Mouse (Mus musculus) adrenal gland, adult 8-10 months (tissue): ENCODE measurements around the gene Tbxas1. TPM values are rescaled to one million over a fixed set of nuclear protein-coding genes. Genes with fewer than 3 reads are reported as not detected.
A peak's percentile ranks its signal among the peaks of the same experiment; 100 is the strongest.

Source experiments
- DNase-seq: peaks from one replicate; pipeline ENCODE4 v3.0.0; 2022
- total RNA-seq, 4 experiments: library from RNA; stranded (reverse); gene quantifications; 2 replicates each; pipeline ENCODE4 v1.2.4; 2022

Tbxas1 gene
- total RNA-seq, 4 experiments from 2014 or later: 6.9 to 10.5 (median 9.8) TPM

- no peak for DNase-seq
Measured at GRCm38 (mm10) chr6:38966839-38967238, 91.6 kb downstream of the Tbxas1 start.

DNA sequence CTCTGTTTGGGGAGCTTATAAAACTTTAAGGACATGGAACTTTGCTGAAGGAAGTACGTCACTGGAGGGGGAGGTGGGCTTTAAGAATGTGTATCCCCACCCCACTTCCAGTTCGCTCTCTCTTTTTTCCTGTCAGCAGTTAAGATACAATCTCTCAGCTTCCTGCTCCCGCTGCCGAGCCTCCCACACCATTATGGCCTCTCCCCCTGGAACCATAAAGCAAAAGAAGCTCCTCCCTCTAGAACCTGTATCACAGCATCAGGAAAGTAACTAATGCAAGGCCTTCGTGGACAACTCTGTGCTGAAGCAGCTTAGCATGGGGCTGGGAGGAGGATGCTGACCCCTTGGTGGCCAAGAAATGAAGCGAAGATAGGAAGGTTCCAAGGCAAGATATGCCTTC is 92.1 kb downstream of the Tbxas1 start:
- no peak for DNase-seq

DNA sequence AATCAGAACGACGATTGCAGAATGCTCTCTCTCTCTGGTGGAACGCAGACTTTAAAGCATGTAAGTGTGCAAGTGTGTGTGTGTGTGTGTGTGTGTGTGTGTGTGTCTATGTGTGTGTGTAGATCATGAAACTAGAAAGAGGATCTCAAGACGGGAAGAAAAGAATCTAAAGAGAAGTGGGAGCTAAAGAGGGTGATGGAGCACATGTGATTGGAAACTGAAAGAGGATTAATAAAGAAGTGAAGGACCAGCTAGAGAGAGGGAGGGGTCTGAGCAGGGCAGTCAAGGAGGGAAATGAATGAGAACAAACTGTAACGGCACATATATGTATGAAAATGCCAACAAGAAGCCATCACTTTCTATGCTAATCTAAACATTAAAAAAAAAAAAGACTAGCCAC is 92.8 kb downstream of the Tbxas1 start:
- no peak for DNase-seq

DNA sequence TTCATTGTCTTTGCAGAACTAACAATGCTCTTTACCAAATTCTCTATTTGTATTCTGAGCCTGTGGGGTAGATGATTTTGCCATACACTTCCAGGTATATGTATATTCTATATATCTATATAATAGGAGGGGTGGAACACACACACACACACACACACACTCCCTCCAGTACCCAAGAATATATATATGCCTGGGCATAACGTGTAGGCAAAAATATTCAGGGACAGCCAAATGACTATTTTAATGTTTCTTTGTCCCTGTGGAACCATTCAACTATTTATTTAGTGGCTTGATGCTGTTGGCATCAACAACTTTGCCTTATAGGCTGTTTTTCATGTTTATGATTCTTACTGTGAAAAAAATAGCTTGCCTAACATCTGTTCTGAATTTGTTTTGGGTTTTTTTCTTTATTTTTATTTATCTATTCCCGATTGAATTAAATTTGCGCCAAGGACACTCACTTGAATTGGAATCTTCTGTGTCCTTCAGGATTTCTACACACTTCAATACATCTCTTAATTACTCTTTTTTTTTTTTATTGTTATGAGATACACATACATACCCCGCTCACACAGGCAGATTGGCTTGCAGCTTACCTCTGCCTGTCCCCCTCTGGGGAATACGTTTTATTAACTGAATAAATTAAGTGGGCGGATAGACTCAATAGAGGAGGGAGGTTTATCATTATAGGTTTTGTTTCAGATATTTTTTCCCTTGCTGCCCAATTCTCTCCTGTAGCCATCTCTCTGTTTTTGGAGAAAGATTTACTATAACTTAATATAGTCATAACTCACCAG is 94.9 kb downstream of the Tbxas1 start:
- DNase-seq: no peak

DNA sequence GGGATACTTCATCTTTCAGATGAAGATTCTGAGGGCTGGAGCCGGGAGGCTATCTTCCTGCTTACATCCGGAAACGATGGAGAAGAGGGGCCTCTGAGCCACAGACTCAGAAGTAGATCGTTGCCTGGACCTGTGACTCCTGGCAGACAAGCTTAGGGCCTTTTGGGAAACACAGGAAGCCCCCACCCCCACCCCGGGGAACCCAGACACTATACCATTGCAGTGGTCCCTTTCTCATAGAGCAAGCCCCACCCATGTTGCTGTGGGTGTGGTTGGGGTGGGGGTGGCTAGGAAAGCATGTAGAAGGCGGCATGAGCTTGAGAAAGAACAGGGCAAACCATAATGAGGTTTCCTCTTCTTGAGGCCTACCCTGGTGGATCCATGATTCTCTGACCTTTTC is 95.6 kb downstream of the Tbxas1 start:
- DNase-seq: no peak

DNA sequence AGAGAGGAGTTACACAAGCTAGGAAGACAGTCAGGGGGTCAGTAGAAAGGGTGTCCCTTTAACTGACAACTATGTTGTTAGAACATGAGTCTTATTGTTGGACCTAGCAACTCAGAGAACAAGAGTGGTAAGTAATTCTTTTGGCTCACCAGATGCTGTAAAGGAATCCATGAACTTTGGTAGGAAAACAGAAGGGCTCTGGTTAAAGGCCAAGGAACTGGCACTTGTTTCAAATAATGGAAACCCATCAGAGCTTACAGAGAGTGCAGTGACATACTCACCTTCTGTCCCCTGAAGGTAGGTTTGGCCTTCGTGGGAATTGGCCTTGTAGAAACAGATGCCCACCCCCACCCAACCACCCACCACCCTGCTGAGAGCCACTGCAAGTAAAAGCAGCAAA is 97.6 kb downstream of the Tbxas1 start:
- DNase-seq: no peak

GRCm38 (mm10) chr6:38973441-38974161 is 98.4 kb downstream of the Tbxas1 start:
- DNase-seq: peak; percentile 87

DNA sequence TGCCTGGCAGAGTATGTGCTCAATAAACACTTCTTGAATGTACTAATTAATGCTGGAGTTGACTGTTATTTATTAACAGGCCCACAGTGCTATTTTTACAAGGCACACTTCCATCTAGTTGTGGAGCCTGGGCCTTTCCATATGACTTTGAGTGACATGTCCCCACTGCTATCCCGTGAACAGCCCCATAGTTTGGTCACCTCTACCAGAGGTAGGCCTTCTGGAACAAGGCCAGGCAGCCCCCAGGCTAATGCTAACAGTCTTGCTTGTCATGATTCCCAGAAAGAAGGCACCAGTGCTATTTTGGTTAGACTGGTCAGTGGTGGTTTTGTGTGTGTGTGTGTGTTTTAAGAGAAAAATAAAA is 98.9 kb downstream of the Tbxas1 start:
- no peak for DNase-seq

- DNase-seq: no peak
Measured at GRCm38 (mm10) chr6:38974536-38975268, 99.5 kb downstream of the Tbxas1 start.

- DNase-seq: no peak
Measured at GRCm38 (mm10) chr6:38975866-38976265, 100.7 kb downstream of the Tbxas1 start.

DNA sequence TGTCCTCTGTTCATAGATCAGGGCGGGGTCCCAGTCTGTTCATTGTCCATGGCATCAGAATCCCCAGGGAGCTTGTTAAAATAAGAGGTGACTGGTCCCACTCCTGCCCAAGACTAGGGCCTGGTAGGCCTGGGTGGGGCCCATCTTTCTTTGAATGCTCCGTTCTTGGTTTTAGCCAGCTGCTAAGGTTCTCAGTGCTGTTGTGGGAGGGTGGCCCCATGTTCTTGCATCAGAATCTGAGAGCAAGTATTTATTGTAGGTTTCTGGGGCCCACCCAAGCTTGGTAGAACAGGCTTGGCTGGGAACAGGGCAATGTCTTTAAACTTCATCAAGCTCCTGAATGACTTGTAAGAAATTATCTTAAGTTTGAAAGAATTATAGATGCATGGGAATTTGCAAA is 101.2 kb downstream of the Tbxas1 start:
- DNase-seq: no peak

- no peak for DNase-seq
Measured at GRCm38 (mm10) chr6:38980921-38981715, 105.9 kb downstream of the Tbxas1 start.

GRCm38 (mm10) chr6:38982071-38982470 is 106.9 kb downstream of the Tbxas1 start:
- no peak for DNase-seq

DNA sequence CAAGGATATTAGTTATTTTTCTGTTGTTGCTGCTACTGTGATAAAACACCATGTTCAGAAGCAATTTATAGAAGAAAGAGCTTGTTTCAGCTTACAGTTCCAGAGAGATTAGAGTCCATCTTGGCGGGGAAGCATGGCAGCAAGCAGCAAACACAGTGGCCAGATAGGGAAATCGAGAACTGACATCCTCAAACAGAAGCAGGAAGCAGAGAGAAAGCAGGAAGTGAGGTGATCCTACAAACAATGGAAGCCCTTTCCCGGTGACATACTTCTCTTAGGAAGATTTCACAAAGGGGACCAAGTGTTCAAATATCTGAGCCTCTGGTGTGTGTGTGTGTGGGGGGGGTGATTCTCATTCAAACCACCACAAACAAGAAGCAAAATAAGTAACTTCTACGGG is 107.5 kb downstream of the Tbxas1 start:
- no peak for DNase-seq

DNA sequence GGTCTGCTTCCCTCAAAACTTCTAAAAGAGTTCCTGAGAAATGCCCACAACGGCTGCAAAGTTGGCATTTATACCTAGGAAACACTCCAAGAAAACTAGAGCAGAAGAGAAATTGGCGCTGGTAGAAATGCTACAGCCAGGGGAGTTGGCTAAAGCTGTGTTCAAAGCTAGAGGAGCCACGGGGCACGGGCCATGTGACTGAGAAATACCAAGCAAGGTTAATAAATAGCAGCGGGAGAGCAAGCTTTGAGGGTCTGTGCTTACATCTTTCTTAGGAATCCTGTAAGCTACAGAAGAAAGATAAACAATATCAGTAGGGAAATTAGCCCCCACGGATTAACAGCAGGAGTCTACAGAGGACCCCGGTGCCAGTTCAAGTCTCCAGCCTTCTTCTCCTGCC is 107.9 kb downstream of the Tbxas1 start:
- DNase-seq: no peak

DNA sequence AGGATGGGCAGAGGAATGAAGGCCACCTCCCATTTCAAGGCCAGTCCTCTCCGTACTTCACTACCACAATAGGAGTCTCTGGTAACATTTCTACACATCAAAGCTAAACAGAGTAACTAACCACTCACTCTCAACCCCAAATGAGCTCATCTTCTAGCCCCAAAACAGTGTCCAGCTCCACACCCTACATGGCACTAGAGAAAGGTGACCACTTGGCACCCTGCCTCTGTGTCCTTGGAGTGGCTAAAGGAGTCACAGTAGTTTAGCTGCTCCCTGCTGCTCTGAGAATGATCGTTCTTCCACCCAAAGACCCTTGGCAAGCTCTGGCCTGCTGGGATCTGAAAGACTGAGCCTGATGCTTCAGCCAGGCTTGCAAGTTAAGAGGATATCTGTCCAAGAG is 109.4 kb downstream of the Tbxas1 start:
- DNase-seq: peak; percentile 55

DNA sequence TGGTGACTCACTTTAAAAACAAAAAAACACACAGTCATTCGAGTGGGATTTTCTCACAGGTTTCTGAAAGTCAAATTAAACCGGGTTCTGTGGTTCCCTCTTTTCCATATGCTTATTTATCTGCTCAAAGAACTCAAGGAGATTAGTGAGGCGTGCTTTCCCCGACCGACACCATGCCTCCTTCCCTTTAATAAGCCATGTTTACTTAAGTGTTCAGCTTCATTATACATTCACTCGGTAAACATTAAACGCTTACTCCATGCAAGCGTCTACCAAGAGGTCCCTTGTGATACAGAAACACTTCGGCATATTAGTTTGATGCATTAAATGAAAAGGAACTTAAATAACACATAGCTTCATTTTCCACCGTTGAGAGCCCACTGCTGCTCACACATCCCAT is 111.4 kb downstream of the Tbxas1 start:
- no peak for DNase-seq

- DNase-seq: peak; percentile 49
Measured at GRCm38 (mm10) chr6:38992016-38992415, 116.8 kb downstream of the Tbxas1 start.

DNA sequence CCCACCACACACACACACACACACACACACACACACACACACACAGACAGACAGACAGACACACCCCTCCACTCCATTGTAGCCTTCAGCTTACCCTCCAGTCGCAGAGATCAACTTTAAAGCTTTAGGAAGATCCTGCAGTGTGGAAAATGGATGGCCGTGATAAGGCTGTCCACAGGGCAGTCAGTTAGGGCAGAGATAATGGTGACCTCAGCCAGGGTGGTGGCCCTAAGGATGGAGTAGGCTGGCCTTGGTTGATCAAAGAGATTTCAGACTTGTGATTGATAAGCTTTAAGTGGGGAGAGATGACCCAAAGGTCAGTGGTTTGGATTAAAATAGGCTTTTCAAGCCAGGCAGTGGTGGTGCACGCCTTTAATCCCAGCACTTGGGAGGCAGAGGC is 120.6 kb downstream of the Tbxas1 start:
- DNase-seq: no peak

GRCm38 (mm10) chr6:38997838-38998237 is 122.6 kb downstream of the Tbxas1 start:
- no peak for DNase-seq

- DNase-seq: no peak
Measured at GRCm38 (mm10) chr6:39003126-39003525, 127.9 kb downstream of the Tbxas1 start.

DNA sequence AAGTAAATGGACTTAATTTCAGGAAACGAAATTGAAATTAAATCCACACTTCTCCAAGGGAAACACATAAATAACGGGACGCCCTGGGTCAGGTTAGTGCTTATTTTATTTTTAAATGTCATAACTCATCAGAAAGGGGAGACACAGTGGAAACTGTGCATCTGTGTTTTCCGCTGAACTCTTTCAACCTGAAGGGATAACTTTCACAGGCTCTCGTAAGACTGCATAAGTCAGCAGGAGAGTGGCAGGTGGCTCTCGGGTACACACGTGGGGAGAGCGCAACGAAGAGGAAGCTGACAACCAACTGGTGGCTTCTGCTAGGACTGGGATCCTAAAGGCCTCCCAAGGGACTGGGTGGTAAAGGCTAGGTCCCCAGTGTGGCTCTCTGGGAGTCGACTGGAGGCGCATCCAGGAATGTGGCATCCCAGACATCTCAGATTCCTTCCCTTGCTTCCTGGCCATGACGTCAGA is 128.8 kb downstream of the Tbxas1 start:
- DNase-seq: peak; percentile 41
